Mouse (Mus musculus) layer of hippocampus, postnatal 10 days (tissue): ENCODE measurements around the gene Pip4k2a. TPM values are rescaled to one million over a fixed set of nuclear protein-coding genes. Genes with fewer than 3 reads are reported as not detected.

Experiments used
- DNase-seq, 2 experiments: peaks; one replicate each; pipeline ENCODE4 v3.0.0; 2021; ENCODE audit warnings: low spot score in 2 of 2
- total RNA-seq, 2 experiments: library from RNA; stranded (reverse); gene quantifications; 2 replicates each; pipeline ENCODE4 v1.2.3; 2021

Gene Pip4k2a
- total RNA-seq, 2 experiments from 2014 or later = 27.1 to 29.8 TPM

GRCm38 (mm10) chr2:18799966-18800645 is 197.8 kb downstream of the Pip4k2a start:
- DNase-seq = peak; percentile 74 to 82

DNA sequence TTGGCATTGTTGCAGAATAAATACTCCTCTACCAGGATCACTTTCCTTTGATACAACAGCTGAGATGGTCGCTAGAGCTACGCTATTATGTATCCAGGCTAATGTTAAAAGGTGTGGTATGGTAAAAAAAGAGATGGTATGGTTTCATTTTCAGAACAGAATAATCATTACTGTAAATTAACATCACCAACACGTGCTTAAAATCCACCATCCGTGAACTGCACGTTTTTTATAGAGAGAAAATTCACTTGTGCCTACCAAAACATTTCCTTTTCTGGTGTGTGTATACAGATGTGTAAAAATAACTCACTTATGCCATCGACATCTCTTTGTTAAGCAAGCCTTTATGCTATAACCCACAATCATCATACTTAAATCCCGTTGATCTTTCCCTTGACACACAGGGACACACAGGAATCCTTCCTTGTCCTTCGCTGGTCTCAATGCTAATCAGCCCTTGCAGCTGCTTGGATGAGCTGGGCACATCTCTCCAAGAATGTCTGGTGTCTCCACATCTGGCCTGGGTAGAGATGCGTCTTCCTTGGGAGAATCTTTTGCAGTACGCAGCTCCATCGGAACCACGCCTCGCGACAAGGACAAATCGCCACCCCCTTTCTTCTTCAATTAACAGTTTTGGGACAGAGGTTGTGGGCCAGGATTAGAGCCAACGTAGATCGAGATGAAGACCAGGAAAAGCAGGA is 198.5 kb downstream of the Pip4k2a start:
- no peak for DNase-seq

- no peak for DNase-seq
Observed at GRCm38 (mm10) chr2:18797776-18798175, 200.2 kb downstream of the Pip4k2a start.

- no peak for DNase-seq
Observed at GRCm38 (mm10) chr2:18794261-18794660, 203.7 kb downstream of the Pip4k2a start.

Other genes with a start within 250 kb of the Pip4k2a start
- gene 4930426L09Rik, start 217 bp upstream of the Pip4k2a start, total RNA-seq = 1 to 10 TPM in 1 of 2 experiments, under 1 TPM in 1; 0.54 to 1.1 TPM
- 1 to 10 TPM; 1.1 to 1.4 TPM for gene Armc3, start 201.2 kb upstream of the Pip4k2a start, total RNA-seq